Mouse (Mus musculus) heart, embryonic 14.5 days (tissue): ENCODE measurements around the gene Ankub1. TPM values are rescaled to one million over a fixed set of nuclear protein-coding genes. Genes with fewer than 3 reads are reported as not detected.

Experiments
- ATAC-seq: fragments of 200-750 bp; cut with Nextera tagmentation; 2 replicates; pipeline ENCODE4 v1.8.0; 2017; ENCODE audit warnings: low read depth, moderate TSS enrichment; ENCODE audit not compliant: insufficient number of reproducible peaks, insufficient read depth, low FRiP score
- H3K27ac ChIP-seq, 2 experiments: fragments of 200-500 bp in 1 of 2; fragments of 300-500 bp in 1 of 2; sonication (generic) in 1 of 2; replicated peaks in 1 of 2; 2 replicates each; pipeline ENCODE4 v1.5.1; 2012 to 2014; ENCODE audit warnings: low read depth in 2 of 2, low read length in 2 of 2, control low read depth in 1 of 2, mild to moderate bottlenecking in 1 of 2, mixed read lengths in 1 of 2; ENCODE audit not compliant: control insufficient read depth in 1 of 2, insufficient read depth in 1 of 2
- H3K27me3 ChIP-seq: fragments of 300-500 bp; sonication (generic); 2 replicates; pipeline ENCODE4 v1.6.1; 2014; ENCODE audit warnings: mild to moderate bottlenecking, low read length, control low read depth; ENCODE audit not compliant: control insufficient read depth, insufficient read depth
- H3K36me3 ChIP-seq: fragments of 300-500 bp; sonication (generic); 2 replicates; pipeline ENCODE4 v1.6.1; 2014; ENCODE audit warnings: mild to moderate bottlenecking, control low read depth, low read length, mixed read lengths; ENCODE audit not compliant: control insufficient read depth, insufficient read depth
- H3K4me1 ChIP-seq, 2 experiments: fragments of 200-500 bp in 1 of 2; fragments of 300-500 bp in 1 of 2; sonication (generic) in 1 of 2; 2 replicates each; pipeline ENCODE4 v1.6.1; 2012 to 2014; ENCODE audit warnings: low read length in 2 of 2, control low read depth in 1 of 2, mixed read lengths in 1 of 2; ENCODE audit not compliant: control insufficient read depth in 2 of 2, insufficient read depth in 2 of 2
- H3K4me2 ChIP-seq: fragments of 300-500 bp; sonication (generic); 2 replicates; pipeline ENCODE4 v1.6.1; 2014; ENCODE audit warnings: mild to moderate bottlenecking, low read length
- H3K4me3 ChIP-seq, 2 experiments: fragments of 200-500 bp in 1 of 2; fragments of 300-500 bp in 1 of 2; sonication (generic) in 1 of 2; 2 replicates each; pipeline ENCODE4 v1.5.1; 2012 to 2014; ENCODE audit warnings: low read length in 2 of 2, mild to moderate bottlenecking in 2 of 2, control low read depth in 1 of 2, low read depth in 1 of 2, moderate library complexity in 1 of 2; ENCODE audit not compliant: control insufficient read depth in 1 of 2, insufficient read depth in 1 of 2
- H3K9ac ChIP-seq: fragments of 300-500 bp; sonication (generic); 2 replicates; pipeline ENCODE4 v1.6.1; 2014; ENCODE audit warnings: mild to moderate bottlenecking, low read length
- H3K9me3 ChIP-seq: fragments of 300-500 bp; sonication (generic); 2 replicates; pipeline ENCODE4 v1.6.1; 2016; ENCODE audit warnings: low read length, control low read depth; ENCODE audit not compliant: control insufficient read depth
- WGBS: fragments of 180-500 bp; shearing (Covaris S2); extraction: QIAGEN DNeasy Blood & Tissue Kit; methylation state at CpG from one replicate; pipeline ENCODE4 v1.1.7; 2014; 5-methylcytosine and 5-hydroxymethylcytosine counted together
- polyA plus RNA-seq: library from polyadenylated mRNA; unstranded; fragments of >200 nt; fragmentation: Nextera tagmentation; extraction: Ambion mirVana; gene quantifications from 2 replicates; pipeline ENCODE4 v1.2.1, GENCODE M21; 2014

Ankub1 gene
- polyA plus RNA-seq, 1 experiment from 2014 or later = not detected

- 71% methylated on average over 3 of the region's 3 CpGs for WGBS
- no peaks in the 10 kb centered on the region for H3K27me3 ChIP-seq
- no peak overlapping the region for H3K27ac ChIP-seq
- ATAC-seq = no peak
- no peaks in the 10 kb centered on the region for H3K4me1 ChIP-seq
- no peak overlapping the region for H3K4me3 ChIP-seq
- H3K36me3 ChIP-seq = no peaks in the 10 kb centered on the region
- H3K9ac ChIP-seq = no peak overlapping the region
- H3K9me3 ChIP-seq = no peaks in the 10 kb centered on the region
- no peak overlapping the region for H3K4me2 ChIP-seq
Observed at GRCm38 (mm10) chr3:57634763-57635487, 57.7 kb downstream of the Ankub1 start.

- H3K9ac ChIP-seq = no peak overlapping the region
- no peak overlapping the region for H3K4me3 ChIP-seq
- H3K4me1 ChIP-seq = no peaks in the 10 kb centered on the region; a peak in 1 of 4 replicates
- H3K27ac ChIP-seq = no peak overlapping the region
- no peak for ATAC-seq
- WGBS = 67% methylated on average over 11 of the region's 11 CpGs
- no peaks in the 10 kb centered on the region for H3K36me3 ChIP-seq
- no peaks in the 10 kb centered on the region for H3K9me3 ChIP-seq
- H3K27me3 ChIP-seq = no peaks in the 10 kb centered on the region
- H3K4me2 ChIP-seq = no peak overlapping the region
Observed at GRCm38 (mm10) chr3:57626954-57627513, 65.6 kb downstream of the Ankub1 start.

- Histone ChIP-seq H3K27me3 (no peaks in the 10 kb centered on the region), H3K4me1 (no peaks in the 10 kb centered on the region; a peak in 1 of 4 replicates), H3K4me3 (peak overlapping the region; percentile 39 to 53), H3K36me3 (no peaks in the 10 kb centered on the region), H3K27ac (peak overlapping the region; percentile 22 to 24; a peak in 2 of 4 replicates), H3K9me3 (no peaks in the 10 kb centered on the region), H3K9ac (peak overlapping the region; percentile 69), H3K4me2 (peak overlapping the region; percentile 68)
- no peak for ATAC-seq
- 26% methylated on average over 21 of the region's 21 CpGs for WGBS
Observed at GRCm38 (mm10) chr3:57625275-57625997, 67.2 kb downstream of the Ankub1 start.

GRCm38 (mm10) chr3:57619718-57620117, 72.9 kb downstream of the Ankub1 start:
- no peak overlapping the region for H3K4me3 ChIP-seq
- H3K9ac ChIP-seq = no peak overlapping the region
- H3K27ac ChIP-seq = no peak overlapping the region
- H3K36me3 ChIP-seq = no peaks in the 10 kb centered on the region
- H3K27me3 ChIP-seq = no peaks in the 10 kb centered on the region
- H3K4me1 ChIP-seq = no peaks in the 10 kb centered on the region
- 73% methylated on average over 4 of the region's 4 CpGs for WGBS
- no peak for ATAC-seq
- H3K4me2 ChIP-seq = no peak overlapping the region
- H3K9me3 ChIP-seq = no peaks in the 10 kb centered on the region

- no peak overlapping the region for H3K9ac ChIP-seq
- H3K36me3 ChIP-seq = no peaks in the 10 kb centered on the region
- H3K27ac ChIP-seq = no peak overlapping the region
- WGBS = 85% methylated on average over 4 of the region's 4 CpGs
- peaks cover 0 to 5% of the 10 kb centered on the region in 2 experiments; a peak in 2 of 4 replicates for H3K4me1 ChIP-seq
- no peaks in the 10 kb centered on the region for H3K9me3 ChIP-seq
- no peaks in the 10 kb centered on the region for H3K27me3 ChIP-seq
- no peak for ATAC-seq
- H3K4me2 ChIP-seq = no peak overlapping the region
- no peak overlapping the region for H3K4me3 ChIP-seq
Observed at GRCm38 (mm10) chr3:57615652-57616051, 76.9 kb downstream of the Ankub1 start.

GRCm38 (mm10) chr3:57612430-57612997, 80.1 kb downstream of the Ankub1 start:
- Histone ChIP-seq H3K4me3 (no peak overlapping the region), H3K9me3 (no peaks in the 10 kb centered on the region), H3K4me1 (peaks cover 0 to 5% of the 10 kb centered on the region in 2 experiments; a peak in 2 of 4 replicates), H3K27me3 (no peaks in the 10 kb centered on the region), H3K9ac (no peak overlapping the region), H3K36me3 (no peaks in the 10 kb centered on the region), H3K4me2 (no peak overlapping the region), H3K27ac (no peak overlapping the region)
- ATAC-seq = no peak
- WGBS = 68% methylated on average over 3 of the region's 3 CpGs

GRCm38 (mm10) chr3:57611776-57612175, 80.8 kb downstream of the Ankub1 start:
- no peaks in the 10 kb centered on the region for H3K9me3 ChIP-seq
- no peaks in the 10 kb centered on the region for H3K27me3 ChIP-seq
- H3K27ac ChIP-seq = no peak overlapping the region
- H3K36me3 ChIP-seq = no peaks in the 10 kb centered on the region
- H3K4me2 ChIP-seq = no peak overlapping the region
- H3K4me1 ChIP-seq = peaks cover 0 to 5% of the 10 kb centered on the region in 2 experiments; a peak in 2 of 4 replicates
- ATAC-seq = no peak
- no peak overlapping the region for H3K9ac ChIP-seq
- 13% methylated on average over 7 of the region's 7 CpGs for WGBS
- no peak overlapping the region for H3K4me3 ChIP-seq
